Mouse (Mus musculus) kidney, postnatal 10 days (tissue): ENCODE data around the gene Tas2r113.
"Not testable (repeated sequence)": the region's sequence is repeated elsewhere in the genome, so short reads cannot be mapped to it uniquely, and the experiment has no call there.

ENCODE experiments used
- DNase-seq: peaks from one replicate; pipeline ENCODE4 v3.0.0; 2021; ENCODE audit warnings: mixed read lengths

The Tas2r113 gene

GRCm38 (mm10) chr6:132892711-132893110 is at the start of gene Tas2r113:
Gene Tas2r113 (plus strand): TSS chr6:132893011.
- no peak for DNase-seq

GRCm38 (mm10) chr6:132846842-132847241 is 46.0 kb upstream of the Tas2r113 start, which contains the start of gene Tas2r123:
Gene Tas2r123 (plus strand): TSS chr6:132847142.
- DNase-seq: no peak

GRCm38 (mm10) chr6:132855138-132855537 is 37.7 kb upstream of the Tas2r113 start, which contains the start of gene Tas2r116:
Gene Tas2r116 (plus strand): TSS chr6:132855438.
- DNase-seq: no peak

- DNase-seq: no peak
Measured at GRCm38 (mm10) chr6:132867708-132868107, 25.1 kb upstream of the Tas2r113 start, which contains the start of gene Tas2r110. Gene Tas2r110 (plus strand): TSS chr6:132868008.

- no peak for DNase-seq
Measured at GRCm38 (mm10) chr6:132909351-132909750, 16.5 kb downstream of the Tas2r113 start, which contains the start of gene Tas2r125. Gene Tas2r125 (plus strand): TSS chr6:132909651.

- DNase-seq: not testable (repeated sequence)
Measured at GRCm38 (mm10) chr6:132941376-132941775, 48.6 kb downstream of the Tas2r113 start.
